Mouse (Mus musculus) kidney, embryonic 14.5 days (tissue): ENCODE results near the gene Gpatch3. TPM values are rescaled to one million over a fixed set of nuclear protein-coding genes. Genes with fewer than 3 reads are reported as not detected.

Experiments
- ATAC-seq: fragments of 200-750 bp; cut with Nextera tagmentation; 2 replicates; pipeline ENCODE4 v1.8.0; 2017; ENCODE audit warnings: moderate number of reproducible peaks, mild to moderate bottlenecking, moderate TSS enrichment, moderate library complexity; ENCODE audit not compliant: low FRiP score, low TSS enrichment
- H3K27ac ChIP-seq: fragments of 300-500 bp; sonication (generic); 2 replicates; pipeline ENCODE4 v1.5.1; 2014; ENCODE audit warnings: low read depth, mild to moderate bottlenecking, low read length, moderate library complexity, mixed read lengths
- H3K27me3 ChIP-seq: fragments of 300-500 bp; sonication (generic); 2 replicates; pipeline ENCODE4 v1.6.1; 2014; ENCODE audit warnings: mild to moderate bottlenecking, low read length; ENCODE audit not compliant: control insufficient read depth, insufficient read depth
- H3K36me3 ChIP-seq: fragments of 300-500 bp; sonication (generic); 2 replicates; pipeline ENCODE4 v1.6.1; 2014; ENCODE audit warnings: low read length, mixed read lengths; ENCODE audit not compliant: control insufficient read depth, insufficient read depth
- H3K4me1 ChIP-seq: fragments of 300-500 bp; sonication (generic); 2 replicates; pipeline ENCODE4 v1.6.1; 2014; ENCODE audit warnings: low read length, mixed read lengths; ENCODE audit not compliant: control insufficient read depth, insufficient read depth
- H3K4me2 ChIP-seq: fragments of 300-500 bp; sonication (generic); replicated peaks from 2 replicates; pipeline ENCODE4 v1.6.1; 2014; ENCODE audit warnings: low read depth, mild to moderate bottlenecking, low read length
- H3K4me3 ChIP-seq: fragments of 300-500 bp; sonication (generic); 2 replicates; pipeline ENCODE4 v1.5.1; 2014; ENCODE audit warnings: mild to moderate bottlenecking, low read length
- H3K9ac ChIP-seq: fragments of 300-500 bp; sonication (generic); 2 replicates; pipeline ENCODE4 v1.6.1; 2014; ENCODE audit warnings: low read depth, mild to moderate bottlenecking, low read length, moderate library complexity
- H3K9me3 ChIP-seq: fragments of 300-500 bp; sonication (generic); 2 replicates; pipeline ENCODE4 v1.6.1; 2016; ENCODE audit warnings: low read length; ENCODE audit not compliant: control insufficient read depth
- WGBS: fragments of 180-500 bp; shearing (Covaris S2); extraction: QIAGEN DNeasy Blood & Tissue Kit; methylation state at CpG from one replicate; pipeline ENCODE4 v1.1.7; 2014; 5-methylcytosine and 5-hydroxymethylcytosine counted together
- polyA plus RNA-seq: library from polyadenylated mRNA; unstranded; fragments of >200 nt; fragmentation: Nextera tagmentation; extraction: Ambion mirVana; gene quantifications from 2 replicates; pipeline ENCODE4 v1.2.1, GENCODE M21; 2014

Gpatch3 gene
- 6.5 and 10.2 TPM in 2 replicates for polyA plus RNA-seq

DNA sequence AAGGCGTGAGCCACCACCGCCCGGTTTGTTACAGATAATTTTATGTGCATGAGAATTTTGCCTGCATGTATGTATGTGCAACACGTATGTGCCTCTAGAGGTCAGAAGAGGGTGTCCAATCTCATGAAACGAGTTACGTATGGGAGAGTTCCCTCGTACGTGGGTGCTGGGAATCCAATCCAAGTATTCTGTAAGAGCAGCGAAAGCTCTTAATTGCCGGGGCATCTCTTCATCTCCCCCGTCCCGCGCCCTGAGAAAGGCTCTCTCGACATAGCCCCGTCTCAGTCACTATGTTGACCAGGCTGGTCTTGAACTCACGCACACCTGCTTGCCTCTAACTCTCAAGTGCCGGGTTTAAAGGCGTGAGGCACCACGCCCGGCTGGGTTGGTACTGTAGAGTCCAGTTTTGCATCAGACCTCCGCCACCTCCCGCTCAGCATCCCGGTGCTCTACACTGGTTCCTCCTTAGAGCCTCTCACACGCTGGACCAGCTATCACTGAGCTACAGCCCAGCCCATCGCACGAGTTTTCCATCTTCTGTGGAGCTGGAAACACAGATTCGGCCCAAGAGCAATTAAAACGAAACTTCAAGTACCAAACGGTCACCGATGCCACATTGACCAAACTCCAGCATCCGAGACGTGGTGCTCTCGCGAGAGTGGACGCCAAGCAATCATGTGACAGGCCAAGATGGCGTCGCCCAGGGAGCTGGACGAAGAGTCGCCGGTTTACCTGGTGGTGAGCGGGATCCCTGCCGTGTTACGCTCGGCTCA lies at the start of gene Gpatch3:
Gpatch3 (plus strand) TSS at position 676 of the 773 bp plus-strand sequence.
- Histone ChIP-seq H3K4me2 (peak within 1 kb of the TSS; percentile 89), H3K9ac (peak within 1 kb of the TSS; percentile 72), H3K27me3 (no peaks in the 10 kb centered on the region), H3K4me1 (peaks cover 9% of the 10 kb centered on the region), H3K27ac (peak within 1 kb of the TSS; percentile 90), H3K36me3 (peaks cover 13% of the 10 kb centered on the region), H3K9me3 (no peaks in the 10 kb centered on the region), H3K4me3 (peak within 1 kb of the TSS; percentile 63)
- ATAC-seq, result peak; percentile 84
- 8% methylated on average over 44 of the region's 44 CpGs for WGBS

DNA sequence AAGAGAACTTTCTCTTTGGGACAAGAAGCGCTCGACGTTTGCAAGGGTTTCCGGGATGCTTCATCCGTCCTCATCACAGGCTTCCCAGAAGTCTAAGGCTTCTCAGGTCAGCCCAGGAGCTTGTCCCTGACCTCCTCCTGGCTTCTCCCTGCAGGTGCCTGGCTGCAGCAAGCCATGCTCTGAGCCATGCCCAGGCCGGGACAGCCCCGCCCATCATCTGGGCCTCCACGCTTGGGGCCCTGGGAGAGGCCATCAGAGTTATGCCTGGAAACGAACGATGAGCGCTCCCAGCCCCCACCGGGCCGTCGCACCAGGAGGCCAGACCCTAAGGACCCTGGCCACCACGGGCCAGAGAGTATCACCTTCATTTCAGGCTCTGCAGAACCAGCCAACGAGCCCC lies 46.8 kb upstream of the Gpatch3 start:
- Histone ChIP-seq H3K4me2 (no peak overlapping the region), H3K36me3 (peaks cover 43% of the 10 kb centered on the region), H3K27me3 (no peaks in the 10 kb centered on the region), H3K4me1 (no peaks in the 10 kb centered on the region), H3K27ac (no peak overlapping the region), H3K4me3 (no peak overlapping the region), H3K9me3 (no peaks in the 10 kb centered on the region), H3K9ac (no peak overlapping the region)
- ATAC-seq, result no peak
- 70% methylated on average over 16 of the region's 16 CpGs for WGBS

DNA sequence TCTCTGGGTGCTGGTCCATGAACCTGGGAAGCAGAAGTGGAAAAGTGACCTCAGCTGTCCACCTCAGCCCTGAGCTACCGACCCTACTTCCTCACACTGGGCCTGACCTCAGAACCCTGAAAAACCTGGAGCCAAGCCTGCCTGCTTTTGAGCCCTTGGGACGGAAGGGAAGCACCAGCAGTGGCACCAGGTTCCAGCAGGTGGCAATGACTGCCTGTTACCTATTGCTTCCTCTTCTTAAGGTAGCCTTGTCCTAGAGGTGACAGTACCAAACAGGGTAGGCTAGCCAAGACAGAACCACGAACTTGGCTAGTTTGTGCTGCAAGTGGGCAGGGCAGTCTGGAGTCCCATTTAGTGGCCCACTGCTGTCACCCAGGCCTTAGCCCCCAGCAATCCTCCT lies 41.8 kb upstream of the Gpatch3 start:
- Histone ChIP-seq H3K9me3 (no peaks in the 10 kb centered on the region), H3K4me3 (no peak overlapping the region), H3K27me3 (no peaks in the 10 kb centered on the region), H3K36me3 (peaks cover 88% of the 10 kb centered on the region), H3K27ac (no peak overlapping the region), H3K4me2 (no peak overlapping the region), H3K9ac (no peak overlapping the region), H3K4me1 (no peaks in the 10 kb centered on the region)
- no peak for ATAC-seq
- 89% methylated on average over 3 of the region's 3 CpGs for WGBS

DNA sequence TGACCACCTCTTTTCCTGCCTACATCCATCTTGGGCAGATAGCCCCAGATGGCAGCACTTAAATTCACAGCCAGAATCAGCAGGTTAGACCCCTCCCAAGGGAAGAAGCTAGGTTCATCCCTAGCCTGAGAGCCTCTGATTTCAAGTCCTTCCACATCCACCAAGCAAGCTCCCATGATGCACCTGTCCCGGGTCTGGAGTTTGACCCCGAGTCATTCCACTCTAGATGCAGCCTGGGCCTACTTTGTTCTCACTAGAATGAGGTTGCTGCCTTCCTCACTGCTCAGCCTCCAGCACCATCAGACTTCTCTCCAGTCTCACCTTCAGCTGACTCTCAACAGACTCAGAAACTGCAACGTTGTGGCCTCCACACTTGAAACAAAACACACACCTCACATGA lies 38.5 kb upstream of the Gpatch3 start:
- H3K27me3 ChIP-seq, result no peaks in the 10 kb centered on the region
- no peak overlapping the region for H3K9ac ChIP-seq
- peaks cover 95% of the 10 kb centered on the region for H3K36me3 ChIP-seq
- 88% methylated on average over 3 of the region's 3 CpGs for WGBS
- H3K4me2 ChIP-seq, result no peak overlapping the region
- H3K9me3 ChIP-seq, result no peaks in the 10 kb centered on the region
- no peak overlapping the region for H3K27ac ChIP-seq
- H3K4me3 ChIP-seq, result no peak overlapping the region
- ATAC-seq, result no peak
- no peaks in the 10 kb centered on the region for H3K4me1 ChIP-seq

DNA sequence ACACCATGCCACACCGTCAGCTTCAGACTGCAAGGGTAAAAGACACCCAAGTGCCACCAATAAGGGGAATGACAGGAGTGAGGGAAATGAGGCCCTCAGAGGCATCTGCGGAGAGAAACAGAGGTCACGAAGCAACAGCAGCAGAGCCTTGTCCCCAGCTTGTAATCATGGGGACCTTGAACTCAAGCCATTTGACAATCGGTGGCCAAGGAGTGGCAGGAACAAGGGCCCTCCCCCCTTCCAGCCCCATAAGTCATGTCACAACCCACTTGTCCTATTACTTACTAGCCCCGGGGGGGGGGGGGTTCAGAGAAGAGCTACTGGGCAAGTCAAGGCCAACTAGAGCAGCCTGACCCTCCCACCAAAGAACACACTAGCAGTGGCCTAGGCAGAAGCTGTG lies 37.9 kb upstream of the Gpatch3 start:
- no peaks in the 10 kb centered on the region for H3K9me3 ChIP-seq
- 0 out of 2 replicates have a peak, but pooled peaks have one; percentile 13 for ATAC-seq
- peaks cover 95% of the 10 kb centered on the region for H3K36me3 ChIP-seq
- WGBS, result 87% methylated on average over 5 of the region's 5 CpGs
- no peak overlapping the region for H3K27ac ChIP-seq
- H3K27me3 ChIP-seq, result no peaks in the 10 kb centered on the region
- H3K4me2 ChIP-seq, result no peak overlapping the region
- no peak overlapping the region for H3K4me3 ChIP-seq
- no peaks in the 10 kb centered on the region for H3K4me1 ChIP-seq
- no peak overlapping the region for H3K9ac ChIP-seq

DNA sequence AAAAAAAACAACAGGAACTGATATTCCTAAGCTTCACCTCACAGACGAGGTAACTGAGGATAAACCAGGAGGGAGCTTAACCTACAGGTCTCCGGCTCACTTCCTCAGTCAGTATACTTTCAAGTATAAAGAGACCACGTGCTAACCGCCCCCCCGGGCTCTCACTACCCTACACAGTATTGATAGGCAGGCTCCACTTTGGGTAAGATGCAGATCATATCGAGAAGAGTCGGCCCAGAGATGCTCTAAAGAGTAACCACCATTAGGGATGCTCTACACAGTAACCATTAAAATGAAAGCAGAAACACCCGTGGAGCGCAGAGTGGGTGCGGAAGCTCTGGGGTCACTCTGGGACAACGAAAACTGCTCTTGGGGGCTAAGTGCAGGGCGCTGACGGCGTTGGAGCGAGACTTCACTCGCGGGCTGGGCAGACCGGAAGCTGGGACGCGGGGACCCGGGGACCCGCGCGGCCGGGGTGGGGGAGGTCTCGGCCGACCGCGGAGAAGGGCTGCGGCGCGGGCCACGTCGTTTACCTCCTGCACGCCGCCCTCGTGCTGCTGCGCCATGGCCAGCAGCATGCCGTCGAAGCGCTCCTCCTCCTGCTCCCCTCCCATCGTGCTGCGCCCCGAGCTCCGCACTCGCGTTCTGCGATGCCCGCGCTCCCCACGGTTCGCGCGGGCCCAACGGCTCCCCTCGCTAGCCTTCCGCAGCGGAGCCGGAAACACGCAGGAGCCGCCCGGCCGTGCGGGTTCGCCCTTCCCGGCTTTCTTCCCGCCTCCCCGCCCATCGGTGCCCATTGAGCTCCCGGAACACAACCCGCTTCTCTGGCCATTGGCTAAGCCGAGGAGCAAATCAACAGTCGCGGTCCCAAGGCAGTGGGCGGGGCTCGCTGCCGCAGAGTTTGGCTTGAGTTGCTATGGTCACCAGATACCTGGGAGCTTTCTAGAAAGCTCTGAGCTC lies 29.0 kb upstream of the Gpatch3 start, which contains the start of gene Nudc:
Nudc (minus strand) TSS at position 725 of the 960 bp plus-strand sequence.
- no peaks in the 10 kb centered on the region for H3K9me3 ChIP-seq
- no peaks in the 10 kb centered on the region for H3K27me3 ChIP-seq
- peak within 1 kb of the TSS; percentile 86 for H3K9ac ChIP-seq
- peak within 1 kb of the TSS; percentile 69 for H3K27ac ChIP-seq
- under 1% methylated on average over 69 of the region's 77 CpGs for WGBS
- H3K4me3 ChIP-seq, result peak within 1 kb of the TSS; percentile 81
- peaks cover 12% of the 10 kb centered on the region; the same call in 1 of the 2 replicates for H3K4me1 ChIP-seq
- H3K4me2 ChIP-seq, result peak within 1 kb of the TSS; percentile 83
- peak; percentile 97 for ATAC-seq
- peaks cover 28% of the 10 kb centered on the region for H3K36me3 ChIP-seq

DNA sequence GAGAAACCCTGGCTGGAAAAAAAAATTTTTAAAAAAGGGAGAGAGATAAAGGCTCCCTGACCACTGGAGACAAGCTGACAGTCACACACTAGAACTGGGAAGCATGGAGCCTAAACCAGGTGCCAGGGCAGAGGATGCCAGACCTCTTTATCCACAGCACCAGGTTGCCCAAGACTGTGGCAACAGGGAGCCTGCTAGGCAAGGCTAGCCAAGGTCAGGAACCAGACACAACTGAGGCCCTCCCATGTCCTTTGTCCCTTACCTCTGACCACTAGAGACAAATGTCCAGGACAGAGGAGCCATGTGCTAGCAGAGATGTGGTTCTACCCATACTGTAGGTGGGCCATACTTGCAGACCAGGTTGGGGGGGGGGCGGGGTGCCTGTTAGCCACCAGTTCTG lies 22.5 kb upstream of the Gpatch3 start:
- no peak overlapping the region for H3K4me3 ChIP-seq
- H3K27ac ChIP-seq, result no peak overlapping the region
- 84% methylated on average over 1 of the region's 1 CpGs for WGBS
- H3K9ac ChIP-seq, result no peak overlapping the region
- no peak overlapping the region for H3K4me2 ChIP-seq
- H3K9me3 ChIP-seq, result no peaks in the 10 kb centered on the region
- H3K27me3 ChIP-seq, result no peaks in the 10 kb centered on the region
- ATAC-seq, result no peak
- no peaks in the 10 kb centered on the region for H3K4me1 ChIP-seq
- H3K36me3 ChIP-seq, result no peaks in the 10 kb centered on the region

DNA sequence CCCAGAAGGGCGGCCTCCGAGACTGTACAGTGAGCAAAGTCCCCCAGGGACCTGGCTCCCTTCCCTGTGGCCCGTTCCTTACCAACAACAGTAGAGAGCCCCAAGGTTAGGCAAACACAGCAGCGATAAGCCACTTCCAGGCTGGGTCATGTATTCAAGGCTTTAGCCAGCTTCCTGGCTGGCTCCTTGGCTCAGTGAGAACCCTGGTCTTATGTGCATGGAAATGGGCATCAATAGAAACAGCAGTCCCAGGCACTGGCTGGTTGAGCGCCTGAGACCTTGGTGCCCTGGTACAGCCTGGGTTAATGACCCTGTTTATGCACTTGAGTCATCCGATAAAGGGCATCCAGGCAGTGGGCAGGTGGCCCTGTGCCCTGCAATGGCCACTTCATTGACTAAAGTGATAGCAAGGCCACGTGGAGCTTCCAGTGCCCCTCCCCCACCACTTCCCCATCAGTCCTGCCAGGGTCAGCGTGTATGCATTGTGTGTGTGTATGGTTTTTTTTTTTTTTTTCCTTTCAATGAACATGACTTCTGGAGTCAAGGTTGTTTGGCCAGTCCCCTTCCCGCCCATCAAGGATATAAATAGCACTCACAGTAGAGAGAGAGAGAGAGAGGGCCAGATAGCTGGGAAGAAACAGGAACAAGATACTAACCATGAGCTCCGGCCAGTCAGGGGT lies 21.6 kb upstream of the Gpatch3 start, which contains the start of gene Nr0b2:
Nr0b2 (plus strand) TSS at position 609 of the 680 bp plus-strand sequence.
- ATAC-seq, result no peak
- no peak within 1 kb of the TSS for H3K27ac ChIP-seq
- no peak within 1 kb of the TSS for H3K4me3 ChIP-seq
- H3K4me1 ChIP-seq, result no peaks in the 10 kb centered on the region
- H3K9me3 ChIP-seq, result no peaks in the 10 kb centered on the region
- 60% methylated on average over 10 of the region's 10 CpGs for WGBS
- no peak within 1 kb of the TSS for H3K9ac ChIP-seq
- no peaks in the 10 kb centered on the region for H3K27me3 ChIP-seq
- H3K36me3 ChIP-seq, result no peaks in the 10 kb centered on the region
- no peak within 1 kb of the TSS for H3K4me2 ChIP-seq
